Mouse (Mus musculus) embryonic fibroblast, embryonic 13.5 days (primary cell): ENCODE data around the gene Gna11.

Experiments
- CTCF ChIP-seq: IDR thresholded peaks from 2 replicates; pipeline ENCODE4 v1.5.1; 2011; ENCODE audit warnings: mild to moderate bottlenecking, control low read depth, low read length, moderate library complexity, borderline replicate concordance; ENCODE audit not compliant: insufficient read depth
- POLR2A ChIP-seq: IDR thresholded peaks from 2 replicates; pipeline ENCODE4 v1.6.1; 2011; ENCODE audit warnings: low read depth, mild to moderate bottlenecking, control low read depth, low read length, moderate library complexity

DNA sequence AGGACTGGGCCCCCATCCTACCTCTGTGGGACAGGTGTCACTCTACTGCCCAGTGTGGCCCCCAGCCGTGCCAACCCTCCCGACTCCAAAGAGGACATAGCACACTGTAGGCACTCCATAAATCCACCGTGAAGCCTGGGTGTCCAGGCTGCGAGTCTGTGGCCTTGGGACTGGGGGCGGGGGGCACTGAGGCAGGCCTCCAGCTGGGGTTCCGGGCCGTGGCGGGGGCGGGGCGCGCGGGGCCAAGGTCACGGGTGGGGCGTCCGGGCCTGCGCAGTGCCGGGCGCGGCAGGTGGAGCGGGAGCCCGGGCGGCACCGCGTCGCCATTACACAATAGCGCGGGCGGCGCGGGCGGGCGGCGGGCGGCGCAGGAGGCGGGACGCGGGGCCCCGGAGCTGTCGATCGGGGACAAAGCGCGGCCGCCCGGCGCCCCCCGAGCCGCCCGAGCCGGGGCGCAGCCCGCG lies 14.2 kb upstream of the Gna11 start, which contains the start of gene Aes:
- TF ChIP-seq POLR2A (no peak; the same call in 1 of the 2 replicates), CTCF (no peak)
